Mouse (Mus musculus): ENCODE measurements around the gene Arhgef12.

DNA sequence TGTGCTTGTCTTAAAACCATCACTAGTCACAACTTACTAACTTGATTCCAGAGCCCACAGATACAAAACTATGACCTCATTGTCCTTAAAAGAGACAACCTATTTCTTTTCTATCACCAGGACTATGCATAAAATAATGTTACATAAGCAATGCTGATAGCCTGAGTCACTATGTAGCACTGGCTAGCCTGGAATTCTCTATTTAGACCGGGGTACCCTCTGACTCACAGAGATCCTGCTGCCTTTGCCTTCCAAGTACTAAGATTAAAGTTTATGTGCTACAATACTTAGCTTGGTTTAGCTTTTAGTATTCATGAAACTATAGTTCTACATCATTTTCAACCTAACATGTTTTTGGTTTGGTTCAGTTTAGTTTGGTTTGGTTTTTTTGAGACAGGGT lies 92.2 kb downstream of the Arhgef12 start:
- TF ChIP-seq POLR2A (IDR thresholded peaks at IDR 0.05; ENCODE audit: borderline replicate concordance, control insufficient read depth, low read depth, low read length) (no peak), CTCF (IDR thresholded peaks at IDR 0.05; ENCODE audit: control insufficient read depth, insufficient read depth, low read length) (no peak)

All from bone marrow, adult 2 months (tissue).